Mouse (Mus musculus) bone marrow macrophage, adult 2 months (primary cell): ENCODE measurements around the gene Plrg1.

ENCODE experiments used
- CTCF ChIP-seq: IDR thresholded peaks from 2 replicates; pipeline ENCODE4 v1.5.1; 2012; ENCODE audit warnings: low read depth, mild to moderate bottlenecking, low read length, moderate library complexity
- POLR2A ChIP-seq: IDR thresholded peaks from 2 replicates; pipeline ENCODE4 v1.6.1; 2012; ENCODE audit warnings: mild to moderate bottlenecking, low read depth, low read length, borderline replicate concordance

GRCm38 (mm10) chr3:83032746-83033308, 22.5 kb upstream of the Plrg1 start:
- TF ChIP-seq CTCF (no peak), POLR2A (no peak)
